In the genomic region with DNA sequence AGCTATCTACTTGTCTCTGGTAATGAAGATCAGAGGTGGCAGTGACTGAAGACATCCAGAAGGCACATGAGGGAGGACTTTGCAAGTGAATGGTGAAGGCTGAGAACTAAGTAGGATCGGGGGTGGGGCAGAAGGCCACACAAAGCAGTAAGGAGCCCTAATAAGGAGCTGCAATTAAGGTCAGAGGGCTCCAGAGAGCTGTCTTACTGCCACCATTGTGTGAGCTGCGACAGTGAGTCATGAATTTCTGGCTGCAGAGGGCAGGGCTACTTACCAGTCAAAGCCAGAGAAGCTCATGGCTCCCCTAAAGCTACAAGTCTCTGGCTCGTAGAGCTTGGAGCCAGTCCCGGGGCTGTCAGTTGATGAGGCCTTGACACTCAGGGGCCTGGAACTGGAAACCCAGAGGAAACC, we compare ENCODE assay signal across 14 mouse cellular contexts.
A peak's percentile ranks its signal among the peaks of the same experiment; 100 is the strongest.
DNase-seq lines count a peak whose midpoint lies in the region; TF ChIP-seq lines count a peak whose summit lies in the region.
"Had no signal": no experiment of that assay in that cellular context is flagged by ENCODE, and none has a peak within 500 bp of the region (broad histone marks: within the 10 kb centered on the region; RNA-seq: fewer than 3 reads in every experiment).

No protein-coding gene starts in this region.

- WGBS in heart, embryonic 10.5 days: 24% methylated on average over 4 of the region's 4 CpGs

- H3K27me3 ChIP-seq in heart, embryonic 10.5 days (ENCODE audit: insufficient read depth, poor library complexity, severe bottlenecking): peaks cover 21% of the 10 kb centered on the region
- H3K27me3 ChIP-seq: liver, embryonic 13.5 days had no signal

- peak; percentile 23 for DNase-seq in heart, postnatal 4 days
- DNase-seq in heart, embryonic 10.5 days (ENCODE audit: low spot score): no peak
- DNase-seq in 416B (ENCODE audit: low read depth): peak; percentile 18
- DNase-seq in NIH3T3 (ENCODE audit: low read depth): peak; percentile 73
- peak; percentile 41 for DNase-seq in brain, embryonic 14.5 days (ENCODE audit: low read depth)
- no peak for DNase-seq in urinary bladder, adult 18-20 months (ENCODE audit: low spot score in 2 of 2)
- no peak for DNase-seq in thymus, postnatal 4 days
- DNase-seq in ovary, adult 18-20 months (ENCODE audit: low spot score): no peak
- DNase-seq: forebrain, postnatal 0 days; kidney, adult 11 months; kidney, postnatal 36 days; liver, embryonic 13.5 days had no signal

- H3K4me3 ChIP-seq in heart, embryonic 10.5 days: no peak overlapping the region
- H3K4me3 ChIP-seq: limb, embryonic 10.5 days; liver, embryonic 13.5 days; neural tube, embryonic 15.5 days had no signal

- H3K9me3 ChIP-seq in heart, embryonic 10.5 days: no peaks in the 10 kb centered on the region
- H3K9me3 ChIP-seq: limb, embryonic 10.5 days; liver, embryonic 13.5 days; neural tube, embryonic 15.5 days had no signal

- H3K4me1 ChIP-seq in heart, embryonic 10.5 days: peaks cover 36% of the 10 kb centered on the region
- H3K4me1 ChIP-seq: liver, embryonic 13.5 days had no signal

- TF ChIP-seq CTCF in brain, embryonic 14.5 days (IDR thresholded peaks at IDR 0.05; ENCODE audit: borderline replicate concordance, extremely low read depth, insufficient read depth, insufficient read length): no peak

- TF ChIP-seq POLR2A in brain, embryonic 14.5 days (IDR thresholded peaks at IDR 0.05; ENCODE audit: borderline replicate concordance, extremely low read depth, insufficient read depth, insufficient read length, poor library complexity, severe bottlenecking): no peak

- H3K27ac ChIP-seq in heart, embryonic 10.5 days: no peak overlapping the region
- H3K27ac ChIP-seq: limb, embryonic 10.5 days; liver, embryonic 13.5 days; neural tube, embryonic 15.5 days had no signal

- no peaks in the 10 kb centered on the region for H3K36me3 ChIP-seq in heart, embryonic 10.5 days
- H3K36me3 ChIP-seq: limb, embryonic 10.5 days; liver, embryonic 13.5 days; neural tube, embryonic 15.5 days had no signal

Comparison
In these comparisons a context has a peak if more than half of its experiments do, and no peak if none do; other contexts are left out.
1. DNase-seq: peak in heart, postnatal 4 days (single experiment), 416B (single experiment), NIH3T3 (single experiment) and brain, embryonic 14.5 days (single experiment); none in heart, embryonic 10.5 days (single experiment), urinary bladder, adult 18-20 months (0 of 2), thymus, postnatal 4 days (single experiment) and ovary, adult 18-20 months (single experiment).